Mouse (Mus musculus): Measurements from ENCODE around the gene Ntan1. TPM values are rescaled to one million over a fixed set of nuclear protein-coding genes. Genes with fewer than 3 reads are reported as not detected.

Gene Ntan1
- polyA plus RNA-seq, 1 experiment from 2014 or later: 239 TPM

- DNase-seq (ENCODE audit: low spot score) (peak; percentile 36), ATAC-seq (no peak; the same call in 1 of the 2 replicates)
- peaks cover 8% of the 10 kb centered on the region for H3K4me1 ChIP-seq (ENCODE audit: control insufficient read depth, insufficient read depth, low read length)
- H3K27me3 ChIP-seq (replicated peaks; ENCODE audit: control insufficient read depth, insufficient read depth, low read length): no peaks in the 10 kb centered on the region
- H3K4me3 ChIP-seq (ENCODE audit: low read depth, low read length): peak overlapping the region; percentile 81
- H3K36me3 ChIP-seq (ENCODE audit: control insufficient read depth, insufficient read depth, low read length): peaks cover 13% of the 10 kb centered on the region
- H3K9ac ChIP-seq (ENCODE audit: low read length): peak overlapping the region; percentile 91
- no peaks in the 10 kb centered on the region for H3K9me3 ChIP-seq (replicated peaks; ENCODE audit: control insufficient read depth, low read length)
- H3K27ac ChIP-seq (ENCODE audit: low read depth, low read length): peak overlapping the region; percentile 95
- peak overlapping the region; percentile 73 for H3K4me2 ChIP-seq (ENCODE audit: low read length)
- WGBS: 42% methylated on average over 12 of the region's 12 CpGs
Observed at GRCm38 (mm10) chr16:13819806-13820500, 1.3 kb downstream of the Ntan1 start.

- DNase-seq (ENCODE audit: low spot score): no peak
- Histone ChIP-seq H3K27me3 (replicated peaks; ENCODE audit: control insufficient read depth, insufficient read depth, low read length) (no peaks in the 10 kb centered on the region), H3K9me3 (replicated peaks; ENCODE audit: control insufficient read depth, low read length) (no peaks in the 10 kb centered on the region), H3K36me3 (ENCODE audit: control insufficient read depth, insufficient read depth, low read length) (peaks cover 5% of the 10 kb centered on the region; the same call in 1 of the 2 replicates), H3K9ac (ENCODE audit: low read length) (no peak overlapping the region), H3K4me1 (ENCODE audit: control insufficient read depth, insufficient read depth, low read length) (peaks cover 8% of the 10 kb centered on the region), H3K4me2 (ENCODE audit: low read length) (peak overlapping the region; percentile 73; the same call in 1 of the 2 replicates), H3K27ac (ENCODE audit: low read depth, low read length) (no peak overlapping the region), H3K4me3 (ENCODE audit: low read depth, low read length) (no peak overlapping the region)
- ATAC-seq: no peak
- WGBS: 91% methylated on average over 5 of the region's 5 CpGs
Observed at GRCm38 (mm10) chr16:13820771-13821170, 2.1 kb downstream of the Ntan1 start.

- H3K4me3 ChIP-seq (ENCODE audit: low read depth, low read length): no peak overlapping the region
- no peak overlapping the region for H3K9ac ChIP-seq (ENCODE audit: low read length)
- DNase-seq (ENCODE audit: low spot score): no peak
- no peak overlapping the region for H3K27ac ChIP-seq (ENCODE audit: low read depth, low read length)
- peaks cover 42% of the 10 kb centered on the region for H3K36me3 ChIP-seq (ENCODE audit: control insufficient read depth, insufficient read depth, low read length)
- ATAC-seq: no peak
- WGBS: 85% methylated on average over 7 of the region's 7 CpGs
- H3K4me1 ChIP-seq (ENCODE audit: control insufficient read depth, insufficient read depth, low read length): no peaks in the 10 kb centered on the region; the same call in 1 of the 2 replicates
- no peaks in the 10 kb centered on the region for H3K27me3 ChIP-seq (replicated peaks; ENCODE audit: control insufficient read depth, insufficient read depth, low read length)
- no peaks in the 10 kb centered on the region for H3K9me3 ChIP-seq (replicated peaks; ENCODE audit: control insufficient read depth, low read length)
- H3K4me2 ChIP-seq (ENCODE audit: low read length): no peak overlapping the region
Observed at GRCm38 (mm10) chr16:13825781-13826490, 7.3 kb downstream of the Ntan1 start.

GRCm38 (mm10) chr16:13826511-13826910 lies 7.9 kb downstream of the Ntan1 start:
- no peak for ATAC-seq
- WGBS: 88% methylated on average over 4 of the region's 4 CpGs
- Histone ChIP-seq H3K27ac (ENCODE audit: low read depth, low read length) (no peak overlapping the region), H3K9me3 (replicated peaks; ENCODE audit: control insufficient read depth, low read length) (no peaks in the 10 kb centered on the region), H3K27me3 (replicated peaks; ENCODE audit: control insufficient read depth, insufficient read depth, low read length) (no peaks in the 10 kb centered on the region), H3K9ac (ENCODE audit: low read length) (no peak overlapping the region), H3K36me3 (ENCODE audit: control insufficient read depth, insufficient read depth, low read length) (peaks cover 47% of the 10 kb centered on the region), H3K4me2 (ENCODE audit: low read length) (no peak overlapping the region), H3K4me1 (ENCODE audit: control insufficient read depth, insufficient read depth, low read length) (no peaks in the 10 kb centered on the region), H3K4me3 (ENCODE audit: low read depth, low read length) (no peak overlapping the region)
- DNase-seq (ENCODE audit: low spot score): no peak

- Histone ChIP-seq H3K27me3 (replicated peaks; ENCODE audit: control insufficient read depth, insufficient read depth, low read length) (no peaks in the 10 kb centered on the region), H3K9ac (ENCODE audit: low read length) (no peak overlapping the region), H3K4me3 (ENCODE audit: low read depth, low read length) (no peak overlapping the region), H3K4me1 (ENCODE audit: control insufficient read depth, insufficient read depth, low read length) (no peaks in the 10 kb centered on the region), H3K4me2 (ENCODE audit: low read length) (no peak overlapping the region), H3K9me3 (replicated peaks; ENCODE audit: control insufficient read depth, low read length) (no peaks in the 10 kb centered on the region), H3K27ac (ENCODE audit: low read depth, low read length) (no peak overlapping the region), H3K36me3 (ENCODE audit: control insufficient read depth, insufficient read depth, low read length) (peaks cover 85% of the 10 kb centered on the region)
- 90% methylated on average over 10 of the region's 10 CpGs for WGBS
- ATAC-seq (no peak), DNase-seq (ENCODE audit: low spot score) (no peak)
Observed at GRCm38 (mm10) chr16:13830444-13830843, 11.8 kb downstream of the Ntan1 start.

GRCm38 (mm10) chr16:13831606-13832005 lies 13.0 kb downstream of the Ntan1 start:
- ATAC-seq (no peak), DNase-seq (ENCODE audit: low spot score) (no peak)
- no peaks in the 10 kb centered on the region for H3K4me1 ChIP-seq (ENCODE audit: control insufficient read depth, insufficient read depth, low read length)
- H3K36me3 ChIP-seq (ENCODE audit: control insufficient read depth, insufficient read depth, low read length): peaks cover 97% of the 10 kb centered on the region
- no peak overlapping the region for H3K4me2 ChIP-seq (ENCODE audit: low read length)
- 88% methylated on average over 5 of the region's 5 CpGs for WGBS
- H3K27me3 ChIP-seq (replicated peaks; ENCODE audit: control insufficient read depth, insufficient read depth, low read length): no peaks in the 10 kb centered on the region
- no peak overlapping the region for H3K27ac ChIP-seq (ENCODE audit: low read depth, low read length)
- H3K9me3 ChIP-seq (replicated peaks; ENCODE audit: control insufficient read depth, low read length): no peaks in the 10 kb centered on the region
- no peak overlapping the region for H3K9ac ChIP-seq (ENCODE audit: low read length)
- H3K4me3 ChIP-seq (ENCODE audit: low read depth, low read length): no peak overlapping the region

- DNase-seq (ENCODE audit: low spot score) (no peak), ATAC-seq (no peak)
- 95% methylated on average over 5 of the region's 5 CpGs for WGBS
Observed at GRCm38 (mm10) chr16:13834382-13834781, 15.7 kb downstream of the Ntan1 start.

GRCm38 (mm10) chr16:13840056-13840455 lies 21.4 kb downstream of the Ntan1 start:
- no peak for ATAC-seq
- H3K36me3 ChIP-seq (ENCODE audit: control insufficient read depth, insufficient read depth, low read length): peaks cover 79% of the 10 kb centered on the region

More at GRCm38 (mm10) chr16:13834382-13834781, 15.7 kb downstream of the Ntan1 start:
- Histone ChIP-seq H3K27me3 (replicated peaks; ENCODE audit: control insufficient read depth, insufficient read depth, low read length) (no peaks in the 10 kb centered on the region), H3K4me3 (ENCODE audit: low read depth, low read length) (no peak overlapping the region), H3K9ac (ENCODE audit: low read length) (no peak overlapping the region), H3K4me2 (ENCODE audit: low read length) (no peak overlapping the region), H3K9me3 (replicated peaks; ENCODE audit: control insufficient read depth, low read length) (no peaks in the 10 kb centered on the region), H3K36me3 (ENCODE audit: control insufficient read depth, insufficient read depth, low read length) (peaks cover 97% of the 10 kb centered on the region), H3K27ac (ENCODE audit: low read depth, low read length) (no peak overlapping the region), H3K4me1 (ENCODE audit: control insufficient read depth, insufficient read depth, low read length) (no peaks in the 10 kb centered on the region)

GRCm38 (mm10) chr16:13840956-13841355 lies 22.3 kb downstream of the Ntan1 start:
- WGBS: 92% methylated on average over 3 of the region's 3 CpGs

More at GRCm38 (mm10) chr16:13840056-13840455, 21.4 kb downstream of the Ntan1 start:
- WGBS: 92% methylated on average over 7 of the region's 7 CpGs
- DNase-seq (ENCODE audit: low spot score): no peak
- no peak overlapping the region for H3K9ac ChIP-seq (ENCODE audit: low read length)
- no peak overlapping the region for H3K27ac ChIP-seq (ENCODE audit: low read depth, low read length)
- H3K9me3 ChIP-seq (replicated peaks; ENCODE audit: control insufficient read depth, low read length): no peaks in the 10 kb centered on the region
- H3K27me3 ChIP-seq (replicated peaks; ENCODE audit: control insufficient read depth, insufficient read depth, low read length): no peaks in the 10 kb centered on the region
- H3K4me2 ChIP-seq (ENCODE audit: low read length): no peak overlapping the region
- H3K4me3 ChIP-seq (ENCODE audit: low read depth, low read length): no peak overlapping the region
- no peaks in the 10 kb centered on the region for H3K4me1 ChIP-seq (ENCODE audit: control insufficient read depth, insufficient read depth, low read length)

More at GRCm38 (mm10) chr16:13840956-13841355, 22.3 kb downstream of the Ntan1 start:
- DNase-seq (ENCODE audit: low spot score) (no peak), ATAC-seq (no peak)
- Histone ChIP-seq H3K4me1 (ENCODE audit: control insufficient read depth, insufficient read depth, low read length) (no peaks in the 10 kb centered on the region), H3K9ac (ENCODE audit: low read length) (no peak overlapping the region), H3K4me2 (ENCODE audit: low read length) (no peak overlapping the region), H3K4me3 (ENCODE audit: low read depth, low read length) (no peak overlapping the region), H3K27ac (ENCODE audit: low read depth, low read length) (no peak overlapping the region), H3K27me3 (replicated peaks; ENCODE audit: control insufficient read depth, insufficient read depth, low read length) (no peaks in the 10 kb centered on the region), H3K36me3 (ENCODE audit: control insufficient read depth, insufficient read depth, low read length) (peaks cover 74% of the 10 kb centered on the region), H3K9me3 (replicated peaks; ENCODE audit: control insufficient read depth, low read length) (no peaks in the 10 kb centered on the region)

Data from forebrain, embryonic 14.5 days (tissue).